Mouse (Mus musculus) lung, postnatal 0 days (tissue): ENCODE data around the gene Irf9. TPM values are rescaled to one million over a fixed set of nuclear protein-coding genes. Genes with fewer than 3 reads are reported as not detected.

ENCODE experiments used
- ATAC-seq: fragments of 200-750 bp; cut with Nextera tagmentation; 2 replicates; pipeline ENCODE4 v1.8.0; 2017; ENCODE audit warnings: moderate library complexity
- DNase-seq: peaks from one replicate; pipeline ENCODE4 v3.0.0-alpha.2; 2016; ENCODE audit warnings: low spot score
- H3K27ac ChIP-seq: fragments of 300-500 bp; sonication (generic); 2 replicates; pipeline ENCODE4 v1.5.1; 2014; ENCODE audit warnings: antibody characterized with exemption, mild to moderate bottlenecking, low read length, mixed read lengths
- H3K27me3 ChIP-seq: fragments of 300-500 bp; sonication (generic); replicated peaks from 2 replicates; pipeline ENCODE4 v1.6.1; 2014; ENCODE audit warnings: low read length, mixed read lengths; ENCODE audit not compliant: insufficient read depth
- H3K36me3 ChIP-seq: fragments of 300-500 bp; sonication (generic); 2 replicates; pipeline ENCODE4 v1.6.1; 2014; ENCODE audit warnings: low read length, mixed read lengths; ENCODE audit not compliant: insufficient read depth
- H3K4me1 ChIP-seq: fragments of 300-500 bp; sonication (generic); 2 replicates; pipeline ENCODE4 v1.6.1; 2014; ENCODE audit warnings: antibody characterized with exemption, low read depth, low read length, mixed read lengths; ENCODE audit not compliant: insufficient read depth
- H3K4me2 ChIP-seq: fragments of 300-500 bp; sonication (generic); replicated peaks from 2 replicates; pipeline ENCODE4 v1.6.1; 2014; ENCODE audit warnings: low read depth, mild to moderate bottlenecking, low read length, moderate library complexity, mixed read lengths
- H3K4me3 ChIP-seq: fragments of 300-500 bp; sonication (generic); 2 replicates; pipeline ENCODE4 v1.5.1; 2014; ENCODE audit warnings: low read depth, low read length
- H3K9ac ChIP-seq: fragments of 300-500 bp; sonication (generic); replicated peaks from 2 replicates; pipeline ENCODE4 v1.6.1; 2014; ENCODE audit warnings: low read depth, mild to moderate bottlenecking
- H3K9me3 ChIP-seq: fragments of 300-500 bp; sonication (generic); 2 replicates; pipeline ENCODE4 v1.6.1; 2016; ENCODE audit warnings: low read length, mixed read lengths
- CTCF ChIP-seq: IDR thresholded peaks from 2 replicates; pipeline ENCODE4 v1.5.1; 2016; ENCODE audit warnings: antibody characterized with exemption, mild to moderate bottlenecking
- EP300 ChIP-seq: IDR thresholded peaks from 2 replicates; pipeline ENCODE4 v1.6.1; 2016; ENCODE audit warnings: antibody characterized with exemption, mild to moderate bottlenecking, control low read depth
- WGBS: fragments of 180-500 bp; shearing (Covaris S2); extraction: QIAGEN DNeasy Blood & Tissue Kit; methylation state at CpG from one replicate; pipeline ENCODE4 v1.1.7; 2014; 5-methylcytosine and 5-hydroxymethylcytosine counted together
- polyA plus RNA-seq: library from polyadenylated mRNA; unstranded; fragments of >200 nt; fragmentation: Nextera tagmentation; extraction: Ambion mirVana; gene quantifications from 2 replicates; pipeline ENCODE4 v1.2.1, GENCODE M21; 2015

Irf9 gene
- polyA plus RNA-seq, 1 experiment from 2014 or later: 29.5 TPM

DNA sequence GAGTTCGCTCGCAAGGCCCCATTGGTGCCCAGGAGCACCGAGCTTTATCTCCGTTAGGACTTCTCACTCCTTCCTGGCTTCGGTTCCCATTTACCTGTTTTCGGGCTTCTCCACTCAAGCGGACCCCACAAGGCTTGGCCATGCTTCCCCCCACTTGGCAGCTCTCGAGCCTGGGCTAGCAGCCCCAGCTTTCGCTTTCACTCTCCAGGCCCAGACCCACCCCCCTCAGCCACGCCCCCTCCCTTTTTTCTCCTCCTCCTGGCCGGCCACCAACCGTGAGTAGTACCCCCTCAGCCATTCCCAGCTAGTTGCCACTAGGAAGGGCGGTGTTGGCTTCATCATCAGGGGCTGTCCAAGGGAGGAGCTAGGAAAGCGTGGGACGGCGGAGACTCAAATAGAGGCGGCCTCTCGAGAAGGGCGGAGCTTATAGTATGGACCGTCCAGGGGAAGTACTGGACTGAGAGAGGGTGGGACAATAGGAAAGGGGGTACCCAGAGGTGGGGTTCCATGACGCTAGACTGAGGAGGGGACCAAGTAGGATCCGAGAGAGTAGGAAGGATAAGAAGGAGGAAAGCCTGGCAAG, 12.5 kb upstream of the Irf9 start, which contains the start of gene Psme2:
Gene Psme2, minus strand, starts transcription at position 366 of the 583 bp plus-strand sequence.
- under 1% methylated on average over 22 of the region's 22 CpGs for WGBS
- DNase-seq (peak; percentile 100), ATAC-seq (peak; percentile 94)
- H3K4me1 ChIP-seq: peaks cover 10% of the 10 kb centered on the region
- peak within 1 kb of the TSS; percentile 88 for H3K9ac ChIP-seq
- H3K4me3 ChIP-seq: peak within 1 kb of the TSS; percentile 91
- no peak for TF ChIP-seq CTCF
- TF ChIP-seq EP300: no peak
- no peaks in the 10 kb centered on the region for H3K27me3 ChIP-seq
- peak within 1 kb of the TSS; percentile 96 for H3K27ac ChIP-seq
- H3K9me3 ChIP-seq: no peaks in the 10 kb centered on the region
- H3K4me2 ChIP-seq: peak within 1 kb of the TSS; percentile 94
- H3K36me3 ChIP-seq: peaks cover 17% of the 10 kb centered on the region

DNA sequence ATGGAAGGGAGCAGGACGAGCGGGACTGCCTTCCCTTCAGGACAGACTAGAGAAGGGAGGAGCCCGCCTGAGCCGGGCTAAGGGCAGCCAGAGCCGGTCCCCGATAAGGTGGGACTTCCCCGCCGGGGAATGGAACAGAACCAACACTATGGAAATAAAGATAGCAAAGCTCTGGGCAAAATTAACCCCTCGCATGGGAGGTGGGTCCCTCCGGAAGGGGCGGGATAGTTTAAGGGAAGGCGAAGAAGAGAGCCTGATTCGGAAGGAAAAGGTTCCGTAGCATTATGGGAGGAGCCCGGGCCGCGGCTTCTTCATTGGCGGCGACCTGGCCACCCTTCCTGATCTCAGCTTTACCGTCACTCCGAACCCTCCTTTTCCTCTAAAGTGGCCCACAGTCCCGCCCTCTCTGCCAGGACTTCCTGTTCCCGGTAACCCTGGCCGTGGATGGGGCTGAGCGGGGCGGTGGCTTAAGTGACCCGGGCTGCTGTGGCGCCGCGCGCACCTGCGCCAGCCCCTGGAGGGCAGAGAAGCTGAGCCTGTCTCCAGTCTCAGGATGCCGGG, 12.0 kb upstream of the Irf9 start, which contains the start of gene Rnf31:
Gene Rnf31, plus strand, starts transcription at position 378 of the 561 bp plus-strand sequence.
- H3K4me1 ChIP-seq: peaks cover 10% of the 10 kb centered on the region
- H3K36me3 ChIP-seq: peaks cover 23% of the 10 kb centered on the region
- H3K27me3 ChIP-seq: no peaks in the 10 kb centered on the region
- H3K27ac ChIP-seq: peak within 1 kb of the TSS; percentile 96
- H3K4me3 ChIP-seq: peak within 1 kb of the TSS; percentile 91
- H3K4me2 ChIP-seq: peak within 1 kb of the TSS; percentile 94
- DNase-seq (peak; percentile 100), ATAC-seq (peak; percentile 91)
- WGBS: 2% methylated on average over 28 of the region's 33 CpGs
- H3K9me3 ChIP-seq: no peaks in the 10 kb centered on the region
- peak within 1 kb of the TSS; percentile 88 for H3K9ac ChIP-seq
- TF ChIP-seq EP300: peak; percentile 80; the same call in 1 of the 2 replicates
- TF ChIP-seq CTCF: no peak

DNA sequence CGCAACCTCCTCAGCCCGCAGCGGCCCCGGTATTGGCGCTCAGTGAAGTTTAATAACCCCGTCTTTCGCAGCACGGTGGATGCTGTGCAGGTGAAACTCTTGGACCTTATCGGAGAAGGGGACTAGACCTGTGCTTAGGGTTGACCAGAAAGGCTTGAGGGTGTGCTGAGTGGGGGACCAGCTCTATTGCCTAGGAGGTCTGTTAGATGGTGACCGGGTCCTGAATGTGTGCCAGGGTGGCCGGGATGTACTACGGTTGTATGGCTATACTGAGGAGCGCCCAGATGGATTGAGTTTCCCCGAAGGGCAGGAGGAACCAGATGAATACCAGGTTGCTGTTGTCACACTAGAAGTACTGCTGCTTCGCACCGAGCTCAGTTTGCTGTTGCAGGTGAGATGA, 11.1 kb upstream of the Irf9 start:
- peaks cover 26% of the 10 kb centered on the region for H3K36me3 ChIP-seq
- H3K4me1 ChIP-seq: peaks cover 10% of the 10 kb centered on the region
- H3K27me3 ChIP-seq: no peaks in the 10 kb centered on the region
- WGBS: 4% methylated on average over 16 of the region's 16 CpGs
- no peaks in the 10 kb centered on the region for H3K9me3 ChIP-seq
- ATAC-seq (no peak), DNase-seq (no peak)
- TF ChIP-seq EP300 (no peak), CTCF (no peak)
- peak overlapping the region; percentile 96 for H3K27ac ChIP-seq
- peak overlapping the region; percentile 88 for H3K9ac ChIP-seq
- H3K4me2 ChIP-seq: peak overlapping the region; percentile 94
- peak overlapping the region; percentile 91 for H3K4me3 ChIP-seq

DNA sequence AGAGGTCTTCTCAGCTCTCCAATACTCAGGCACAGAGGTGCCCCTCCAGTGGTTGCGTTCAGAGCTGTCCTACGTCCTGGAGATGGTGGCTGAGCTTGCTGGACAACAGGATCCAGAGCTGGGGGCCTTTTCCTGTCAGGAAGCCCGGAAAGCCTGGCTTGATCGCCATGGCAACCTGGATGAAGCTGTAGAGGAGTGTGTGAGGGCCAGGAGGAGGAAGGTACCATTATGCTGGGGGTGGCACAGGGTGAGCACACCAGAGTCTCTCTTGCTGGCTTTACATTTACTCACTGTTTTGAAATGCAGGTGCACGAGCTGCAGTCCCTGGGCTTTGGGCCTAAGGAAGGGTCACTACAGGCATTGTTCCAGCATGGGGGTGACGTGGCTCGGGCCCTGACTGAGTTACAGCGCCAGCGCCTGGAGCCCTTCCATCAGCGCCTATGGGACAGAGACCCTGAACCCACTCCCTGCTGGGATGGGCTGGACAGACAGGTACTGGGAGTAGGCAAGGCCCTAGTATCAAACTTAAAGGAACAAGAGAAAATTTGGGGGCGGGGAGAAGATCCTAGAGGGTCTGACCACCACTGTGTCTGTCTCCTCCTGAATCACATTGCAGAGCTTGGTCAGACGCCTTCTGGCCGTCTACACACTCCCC, 7.2 kb upstream of the Irf9 start:
- Histone ChIP-seq H3K4me3 (no peak overlapping the region), H3K4me2 (no peak overlapping the region), H3K27ac (no peak overlapping the region), H3K9me3 (no peaks in the 10 kb centered on the region), H3K36me3 (peaks cover 49% of the 10 kb centered on the region), H3K4me1 (peaks cover 7% of the 10 kb centered on the region), H3K27me3 (no peaks in the 10 kb centered on the region), H3K9ac (no peak overlapping the region)
- TF ChIP-seq EP300 (no peak), CTCF (no peak)
- no peak for ATAC-seq
- DNase-seq: no peak
- 74% methylated on average over 13 of the region's 13 CpGs for WGBS

DNA sequence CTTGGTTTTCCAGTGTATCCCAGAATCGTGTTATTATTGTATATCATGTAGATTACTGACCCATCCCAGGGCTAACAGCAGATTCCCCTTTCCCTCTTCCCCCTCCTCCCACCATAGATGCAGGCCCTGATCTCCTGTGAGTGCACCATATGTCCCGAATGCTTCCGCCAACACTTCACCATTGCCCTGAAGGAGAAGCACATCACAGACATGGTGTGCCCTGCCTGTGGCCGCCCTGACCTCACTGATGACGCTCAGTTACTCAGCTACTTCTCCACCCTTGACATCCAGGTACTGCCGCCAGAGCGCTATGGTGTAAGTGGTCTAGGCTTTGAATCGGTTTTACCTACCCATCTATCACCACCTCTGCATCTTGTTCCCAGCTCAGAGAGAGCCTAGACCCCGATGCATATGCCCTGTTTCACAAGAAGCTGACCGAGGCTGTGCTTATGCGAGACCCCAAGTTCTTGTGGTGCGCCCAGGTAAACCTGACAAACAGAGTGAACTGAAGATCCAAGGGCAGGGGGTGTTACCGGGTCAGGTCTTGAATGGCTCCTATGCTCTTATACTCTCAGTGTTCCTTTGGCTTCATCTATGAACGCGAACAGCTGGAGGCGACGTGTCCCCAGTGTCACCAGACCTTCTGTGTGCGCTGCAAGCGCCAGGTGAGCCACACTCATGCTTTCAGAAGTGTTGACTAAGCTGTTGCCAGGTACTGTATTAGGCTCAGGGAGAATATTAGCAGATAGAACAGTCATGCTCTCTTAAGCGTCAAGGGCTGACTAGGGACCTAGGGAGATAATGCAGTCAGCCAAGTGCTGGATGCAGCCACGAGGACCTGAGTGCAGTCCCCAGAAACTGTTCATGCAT, 4.6 kb upstream of the Irf9 start:
- ATAC-seq: no peak

More for the DNA sequence above, 4.6 kb upstream of the Irf9 start:
- Histone ChIP-seq H3K4me3 (no peak overlapping the region), H3K4me2 (no peak overlapping the region), H3K27me3 (no peaks in the 10 kb centered on the region), H3K9me3 (no peaks in the 10 kb centered on the region), H3K27ac (no peak overlapping the region), H3K4me1 (no peaks in the 10 kb centered on the region; the same call in 1 of the 2 replicates), H3K36me3 (peaks cover 52% of the 10 kb centered on the region), H3K9ac (no peak overlapping the region)
- no peak for TF ChIP-seq EP300
- no peak for TF ChIP-seq CTCF
- 95% methylated on average over 21 of the region's 21 CpGs for WGBS
- no peak for DNase-seq
